In genomic region chr16:50201546-50202151, GRCm38 (mm10) we compare ENCODE assay signal across 9 mouse cellular contexts.
DNase-seq lines count a peak whose midpoint lies in the region; TF ChIP-seq lines count a peak whose summit lies in the region.
"Had no signal": no experiment of that assay in that cellular context is flagged by ENCODE, and none has a peak within 500 bp of the region (broad histone marks: within the 10 kb centered on the region; RNA-seq: fewer than 3 reads in every experiment).

No protein-coding gene starts in this region.

- TF ChIP-seq POLR2A in cortical plate, adult 2 months (IDR thresholded peaks at IDR 0.05; ENCODE audit: extremely low read depth, insufficient read depth, low read length) = no peak

- no peaks in the 10 kb centered on the region for H3K4me1 ChIP-seq in cortical plate, adult 2 months (ENCODE audit: control insufficient read depth, insufficient read depth, low read length)
- H3K4me1 ChIP-seq: embryonic facial prominence, embryonic 13.5 days had no signal

- peak; percentile 22 for DNase-seq in heart, postnatal 4 days
- no peak for DNase-seq in heart, adult 11 months
- peak; percentile 81 to 83 for DNase-seq in B cell, adult 2 months
- DNase-seq in NIH3T3 (ENCODE audit: low read depth) = peak; percentile 47
- DNase-seq in lung, postnatal 25 days (ENCODE audit: low spot score) = peak; percentile 14
- DNase-seq in thymus, postnatal 14 days = peak; percentile 72
- no peak for DNase-seq in ovary, postnatal 14 days (ENCODE audit: low spot score)

- H3K4me3 ChIP-seq in cortical plate, adult 2 months (ENCODE audit: insufficient read depth, low read length) = no peak overlapping the region
- H3K4me3 ChIP-seq: embryonic facial prominence, embryonic 13.5 days had no signal

- TF ChIP-seq CTCF in cortical plate, adult 2 months (IDR thresholded peaks at IDR 0.05; ENCODE audit: extremely low read depth, insufficient read depth, low read length) = peak; percentile 35; the same call in 1 of the 2 replicates

- no peak overlapping the region for H3K27ac ChIP-seq in cortical plate, adult 2 months (ENCODE audit: insufficient read depth, low read length)
- H3K27ac ChIP-seq: embryonic facial prominence, embryonic 13.5 days had no signal

Comparison
In these comparisons a context has a peak if more than half of its experiments do, and no peak if none do; other contexts are left out.
1. DNase-seq: peak in heart, postnatal 4 days (single experiment), B cell, adult 2 months (2 of 2), NIH3T3 (single experiment), lung, postnatal 25 days (single experiment) and thymus, postnatal 14 days (single experiment); none in heart, adult 11 months (single experiment) and ovary, postnatal 14 days (single experiment).